Mouse (Mus musculus): Measurements from ENCODE around the gene Nme7.

Gene Nme7

GRCm38 (mm10) chr1:164319542-164320140 lies 15.7 kb downstream of the Nme7 start:
- DNase-seq (ENCODE audit: inconsistent age in 2 of 2, low spot score in 1 of 2): peak in 1 of 2 experiments; percentile 16

- DNase-seq (ENCODE audit: inconsistent age in 2 of 2, low spot score in 1 of 2): no peak
Observed at GRCm38 (mm10) chr1:164320731-164321130, 16.8 kb downstream of the Nme7 start.

GRCm38 (mm10) chr1:164321408-164321807 lies 17.5 kb downstream of the Nme7 start:
- DNase-seq (ENCODE audit: inconsistent age in 2 of 2, low spot score in 1 of 2): peak in 1 of 2 experiments; percentile 34

GRCm38 (mm10) chr1:164322987-164323650 lies 19.2 kb downstream of the Nme7 start:
- no peak for DNase-seq (ENCODE audit: inconsistent age in 2 of 2, low spot score in 1 of 2)

- DNase-seq (ENCODE audit: inconsistent age in 2 of 2, low spot score in 1 of 2): no peak
Observed at GRCm38 (mm10) chr1:164324221-164324620, 20.3 kb downstream of the Nme7 start.

GRCm38 (mm10) chr1:164324878-164325277 lies 21.0 kb downstream of the Nme7 start:
- no peak for DNase-seq (ENCODE audit: inconsistent age in 2 of 2, low spot score in 1 of 2)

- DNase-seq (ENCODE audit: inconsistent age in 2 of 2, low spot score in 1 of 2): no peak
Observed at GRCm38 (mm10) chr1:164326600-164327155, 22.8 kb downstream of the Nme7 start.

GRCm38 (mm10) chr1:164327764-164328163 lies 23.8 kb downstream of the Nme7 start:
- peak in 1 of 2 experiments; percentile 51 for DNase-seq (ENCODE audit: inconsistent age in 2 of 2, low spot score in 1 of 2)

GRCm38 (mm10) chr1:164332559-164332958 lies 28.6 kb downstream of the Nme7 start:
- DNase-seq (ENCODE audit: inconsistent age in 2 of 2, low spot score in 1 of 2): no peak

DNA sequence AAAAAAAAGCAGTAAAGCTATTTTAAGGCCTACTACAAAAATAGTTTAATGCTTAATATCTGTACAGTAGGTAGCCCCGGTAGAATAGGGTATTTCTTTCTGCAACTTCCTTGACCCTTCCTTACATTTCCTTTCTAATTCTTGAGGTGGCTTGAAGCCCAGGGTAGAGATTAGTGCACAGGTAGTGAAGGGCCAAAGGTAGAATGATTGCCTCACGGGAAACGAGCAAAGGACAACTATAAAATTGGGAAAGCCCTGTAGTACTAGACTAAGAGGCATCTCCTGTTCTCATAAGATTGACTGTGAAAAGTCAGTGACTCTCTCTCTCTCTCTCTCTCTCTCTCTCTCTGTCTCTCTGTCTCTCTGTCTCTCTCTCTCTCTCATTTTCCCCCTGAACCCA lies 31.5 kb downstream of the Nme7 start:
- no peak for DNase-seq (ENCODE audit: inconsistent age in 2 of 2, low spot score in 1 of 2)

DNA sequence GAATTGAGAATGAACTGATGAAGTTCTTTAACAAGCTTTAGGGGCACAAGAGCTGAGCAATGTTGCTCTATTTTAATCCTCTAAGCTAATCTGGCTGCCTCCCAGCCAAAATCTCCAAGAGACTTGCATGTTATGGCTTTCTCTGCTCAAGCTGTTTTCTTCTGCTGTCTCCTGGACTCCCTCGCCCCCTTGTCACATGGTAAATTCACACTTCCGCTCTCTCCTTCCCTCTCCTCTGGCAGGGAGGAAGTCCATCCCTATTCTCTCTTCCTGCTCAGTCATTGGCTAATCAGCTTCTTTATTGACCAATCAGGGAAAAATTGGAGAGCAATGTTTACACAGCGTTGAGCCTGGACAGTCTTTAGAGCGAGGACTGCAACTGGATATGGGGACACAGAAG lies 31.9 kb downstream of the Nme7 start:
- DNase-seq (ENCODE audit: inconsistent age in 2 of 2, low spot score in 1 of 2): no peak

- DNase-seq (ENCODE audit: inconsistent age in 2 of 2, low spot score in 1 of 2): peak in 1 of 2 experiments; percentile 56
Observed at GRCm38 (mm10) chr1:164342161-164342560, 38.2 kb downstream of the Nme7 start.

DNA sequence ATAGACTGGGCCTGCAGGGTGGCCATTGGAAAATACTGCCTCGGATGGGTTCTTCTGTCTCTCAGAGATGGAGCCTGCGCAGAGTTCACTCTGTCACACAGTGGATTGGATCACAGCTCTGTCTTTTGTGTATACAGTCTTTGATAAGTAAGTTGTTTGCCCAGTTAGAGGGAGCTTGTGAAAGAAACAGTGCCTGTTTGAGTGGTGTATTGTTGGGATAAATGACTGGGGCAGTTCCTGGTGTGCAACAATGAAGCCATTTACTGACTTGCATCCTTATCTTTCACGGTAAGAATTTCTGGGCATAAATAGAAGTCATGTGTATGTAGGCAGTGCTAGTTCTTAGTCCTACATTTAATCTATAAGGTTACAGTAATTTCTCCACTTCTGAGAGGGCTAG lies 49.5 kb downstream of the Nme7 start:
- no peak for DNase-seq (ENCODE audit: inconsistent age in 2 of 2, low spot score in 1 of 2)

DNA sequence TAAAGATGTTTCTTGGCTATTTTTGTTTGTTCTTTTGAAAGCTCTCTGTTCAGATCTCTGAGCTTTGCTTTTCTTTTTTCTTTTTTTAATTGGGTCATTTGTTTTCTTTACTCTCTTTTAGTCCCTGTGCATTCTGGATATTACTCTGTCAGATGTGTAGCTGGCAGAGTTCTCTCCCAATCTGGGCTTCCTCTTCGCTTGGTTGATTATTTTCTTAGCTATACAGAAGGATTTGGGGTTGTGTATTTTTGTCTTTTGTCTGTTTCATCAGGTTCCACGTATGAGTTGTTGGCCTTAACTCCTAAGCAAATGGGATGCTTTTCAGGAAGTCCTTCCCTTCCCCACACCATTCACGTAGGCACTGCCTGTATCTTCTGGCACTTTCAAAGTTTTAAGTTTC lies 54.1 kb downstream of the Nme7 start:
- DNase-seq (ENCODE audit: inconsistent age in 2 of 2, low spot score in 1 of 2): no peak

DNA sequence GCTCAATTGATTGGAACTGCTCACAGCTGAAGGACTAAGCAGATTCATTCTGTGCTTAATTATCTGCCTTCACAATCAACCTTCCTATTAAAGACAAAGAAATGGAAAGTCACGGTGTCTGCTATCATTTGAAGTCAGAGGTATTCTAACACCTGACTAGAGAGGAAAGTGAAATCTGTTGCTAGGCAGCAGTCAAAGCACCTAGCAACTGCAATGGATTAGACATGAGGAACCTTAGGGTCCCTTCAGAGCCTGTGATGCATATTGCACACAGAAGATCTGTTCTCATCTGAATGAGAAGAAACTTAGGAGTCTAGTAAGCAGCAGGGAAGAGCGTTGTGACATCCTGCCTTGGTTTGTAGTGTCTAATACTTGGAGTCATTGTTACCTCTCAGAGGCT lies 58.1 kb downstream of the Nme7 start:
- no peak for DNase-seq (ENCODE audit: inconsistent age in 2 of 2, low spot score in 1 of 2)

- DNase-seq (ENCODE audit: inconsistent age in 2 of 2, low spot score in 1 of 2): peak; percentile 67 to 90
Observed at GRCm38 (mm10) chr1:164366156-164367128, 62.5 kb downstream of the Nme7 start.

- no peak for DNase-seq (ENCODE audit: inconsistent age in 2 of 2, low spot score in 1 of 2)
Observed at GRCm38 (mm10) chr1:164368152-164368551, 64.2 kb downstream of the Nme7 start.

- no peak for DNase-seq (ENCODE audit: inconsistent age in 2 of 2, low spot score in 1 of 2)
Observed at GRCm38 (mm10) chr1:164369781-164370180, 65.9 kb downstream of the Nme7 start.

- no peak for DNase-seq (ENCODE audit: inconsistent age in 2 of 2, low spot score in 1 of 2)
Observed at GRCm38 (mm10) chr1:164373029-164373428, 69.1 kb downstream of the Nme7 start.

DNA sequence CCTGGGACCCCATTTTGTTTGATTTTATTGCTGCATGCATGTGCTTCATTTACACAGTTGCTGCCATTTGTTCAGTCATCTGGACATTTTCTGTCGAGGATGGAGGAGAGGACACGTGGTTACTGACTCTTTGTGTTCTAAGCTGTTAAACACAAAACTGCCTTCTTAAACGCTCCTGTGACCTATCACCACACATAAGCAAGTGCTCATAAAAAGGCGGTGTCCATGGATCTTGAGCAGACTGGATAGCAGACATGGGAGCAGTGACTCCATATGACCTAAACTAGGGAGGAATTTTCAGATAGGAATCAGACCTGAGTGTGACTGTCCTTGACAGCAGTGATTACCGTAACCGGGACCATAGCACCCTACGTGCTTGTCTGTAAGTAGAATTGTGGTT lies 70.1 kb downstream of the Nme7 start:
- DNase-seq (ENCODE audit: inconsistent age in 2 of 2, low spot score in 1 of 2): no peak

DNA sequence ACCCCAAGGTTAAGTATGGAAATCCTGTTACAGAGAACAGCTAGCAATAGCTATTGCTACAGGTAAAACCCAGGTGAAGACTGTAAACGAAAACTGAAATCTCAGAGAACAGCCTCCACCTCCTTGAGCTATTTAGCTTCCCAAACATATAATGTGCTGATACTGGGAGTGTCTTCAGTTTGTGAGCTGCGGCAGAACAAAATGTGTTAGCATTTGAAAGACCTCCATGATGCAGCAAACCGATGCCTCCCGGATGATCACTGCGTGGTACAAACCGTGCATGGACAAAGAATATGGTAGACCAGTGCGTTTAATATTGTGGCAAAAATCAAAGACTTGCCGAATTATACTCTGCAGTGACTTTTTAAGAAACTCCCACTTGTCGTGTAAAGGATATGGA lies 71.7 kb downstream of the Nme7 start:
- DNase-seq (ENCODE audit: inconsistent age in 2 of 2, low spot score in 1 of 2): no peak
